Mouse (Mus musculus) megakaryocyte-erythroid progenitor cell, adult 5 weeks (primary cell): ENCODE measurements around the gene Ier3. TPM values are rescaled to one million over a fixed set of nuclear protein-coding genes. Genes with fewer than 3 reads are reported as not detected.

Source experiments
- polyA plus RNA-seq: library from polyadenylated mRNA; stranded (reverse); fragments of >175 nt; gene quantifications from 2 replicates; pipeline ENCODE4 v1.2.3, GENCODE M21; 2012

The Ier3 gene
- polyA plus RNA-seq = 131 and 159 TPM in 2 replicates

DNA sequence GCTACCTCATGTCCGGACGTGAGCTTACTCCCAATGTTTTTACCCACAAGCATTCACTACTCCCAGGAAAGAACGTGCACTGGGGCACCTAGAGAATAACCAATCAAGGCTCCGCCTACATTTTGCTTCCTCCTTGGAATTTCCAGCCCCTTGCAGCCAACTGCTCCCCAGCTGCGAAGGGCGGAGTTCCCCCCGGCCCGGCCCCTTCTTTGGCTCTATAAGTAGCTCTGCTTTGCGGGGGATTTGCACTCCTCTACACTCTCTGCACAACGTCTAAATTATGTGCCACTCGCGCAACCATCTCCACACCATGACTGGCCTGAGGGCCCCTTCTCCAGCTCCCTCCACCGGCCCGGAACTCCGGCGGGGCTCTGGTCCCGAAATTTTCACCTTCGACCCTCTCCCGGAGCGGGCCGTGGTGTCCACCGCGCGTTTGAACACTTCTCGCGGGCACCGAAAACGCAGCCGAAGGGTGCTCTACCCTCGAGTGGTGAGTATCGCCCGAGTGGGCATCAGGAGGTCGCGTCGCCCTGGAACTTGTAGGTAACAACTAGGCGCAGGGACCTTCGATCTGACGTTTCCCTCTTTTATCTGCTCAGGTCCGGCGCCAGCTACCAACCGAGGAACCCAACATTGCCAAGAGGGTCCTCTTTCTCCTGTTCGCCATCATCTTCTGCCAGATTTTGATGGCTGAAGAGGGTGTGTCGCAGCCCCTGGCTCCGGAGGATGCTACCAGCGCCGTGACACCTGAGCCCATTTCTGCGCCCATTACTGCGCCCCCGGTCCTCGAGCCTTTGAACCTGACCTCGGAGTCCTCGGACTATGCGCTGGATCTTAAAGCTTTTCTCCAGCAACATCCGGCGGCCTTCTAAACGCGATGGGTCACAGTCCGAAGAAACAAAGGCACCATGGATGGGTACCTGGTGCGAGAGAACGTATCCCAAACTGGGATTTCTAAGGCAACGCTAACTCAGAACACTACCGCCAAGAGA, at the start of gene Ier3:
Ier3 (plus strand) TSS at position 246 of the 992 bp plus-strand sequence.

GRCm38 (mm10) chr17:35822964-35823937, 1.8 kb downstream of the Ier3 start, which contains the start of gene Flot1:
Gene Flot1, plus strand, starts transcription at chr17:35823230.

GRCm38 (mm10) chr17:35838122-35838544, 16.6 kb downstream of the Ier3 start, which contains the start of gene Tubb5:
Gene Tubb5, minus strand, starts transcription at chr17:35838306.

DNA sequence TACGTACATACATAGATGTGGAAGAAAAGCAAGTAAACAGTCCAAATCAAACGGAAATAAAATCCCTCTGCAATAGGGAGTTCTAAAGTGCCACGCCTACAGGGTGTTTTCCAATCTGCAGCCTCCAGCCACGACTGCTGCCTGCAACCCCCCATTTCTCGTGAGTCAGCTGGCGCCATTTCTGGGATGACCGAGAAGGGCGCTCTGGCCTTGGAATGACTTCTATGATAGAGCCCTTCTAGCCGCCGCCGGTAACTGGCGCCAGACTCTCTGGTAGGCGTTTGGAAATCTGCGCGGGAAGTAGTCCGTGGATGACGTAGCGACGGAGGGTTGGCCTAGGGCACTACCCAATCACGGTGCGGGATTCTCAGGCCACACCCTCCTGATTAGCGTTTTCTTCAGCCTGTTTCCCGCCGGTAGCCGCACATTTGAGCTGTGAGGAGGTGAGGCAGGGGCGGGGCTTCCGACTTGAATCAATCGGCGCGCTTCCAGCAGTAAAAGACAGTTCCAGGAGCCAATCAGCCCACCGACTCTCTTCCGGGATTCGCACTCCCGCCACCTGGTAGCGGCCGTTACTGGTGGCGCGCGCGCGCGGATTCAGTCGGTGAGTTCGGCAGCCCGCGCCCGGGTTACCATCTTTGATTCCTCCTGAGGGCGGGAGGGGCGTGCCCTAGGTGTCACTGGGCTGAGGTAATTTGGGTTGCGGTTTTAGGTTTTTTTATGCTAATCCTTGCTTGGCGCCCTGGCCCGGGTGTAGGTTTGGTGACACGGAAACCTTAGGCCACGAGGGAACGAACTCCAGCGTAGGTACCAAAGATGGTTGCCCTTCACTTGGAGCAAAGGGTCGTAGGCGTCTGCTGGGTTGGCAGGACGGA, 19.8 kb downstream of the Ier3 start, which contains the start of gene Mdc1:
Mdc1 (plus strand) TSS at position 440 of the 875 bp plus-strand sequence.

GRCm38 (mm10) chr17:35861198-35861857, 39.8 kb downstream of the Ier3 start, which contains the start of gene Nrm:
Gene Nrm, plus strand, starts transcription at chr17:35861318.

GRCm38 (mm10) chr17:35865481-35866280, 44.2 kb downstream of the Ier3 start, which contains the start of gene Ppp1r18:
Gene Ppp1r18, plus strand, starts transcription at chr17:35865593.

Other genes with a start within 250 kb of the Ier3 start
- not detected in 2 replicates for gene Sfta2, start 220.1 kb upstream of the Ier3 start, polyA plus RNA-seq
- gene Gm9573, start 195.0 kb upstream of the Ier3 start, polyA plus RNA-seq = not detected in 2 replicates
- not detected in 2 replicates for gene Mucl3, start 178.0 kb upstream of the Ier3 start, polyA plus RNA-seq
- 112 TPM in 2 replicates for gene Vars2, start 154.1 kb upstream of the Ier3 start, polyA plus RNA-seq
- 41.9 and 44.9 TPM in 2 replicates for gene Gtf2h4, start 147.9 kb upstream of the Ier3 start, polyA plus RNA-seq
- 0.49 and 0.79 TPM in 2 replicates for gene Ddr1, start 117.1 kb upstream of the Ier3 start, polyA plus RNA-seq
- gene Flot1, start 1.5 kb downstream of the Ier3 start, polyA plus RNA-seq = 86.8 and 112 TPM in 2 replicates
- gene Tubb5, start 16.6 kb downstream of the Ier3 start, polyA plus RNA-seq = 310 and 318 TPM in 2 replicates
- gene Mdc1, start 19.8 kb downstream of the Ier3 start, polyA plus RNA-seq = 20.6 and 21.4 TPM in 2 replicates
- 36.4 and 39.2 TPM in 2 replicates for gene Nrm, start 39.6 kb downstream of the Ier3 start, polyA plus RNA-seq
- gene Ppp1r18, start 43.9 kb downstream of the Ier3 start, polyA plus RNA-seq = 108 and 116 TPM in 2 replicates
- 55.5 and 78.6 TPM in 2 replicates for gene Dhx16, start 58.1 kb downstream of the Ier3 start, polyA plus RNA-seq
- gene 2310061I04Rik, start 75.7 kb downstream of the Ier3 start, polyA plus RNA-seq = 115 and 120 TPM in 2 replicates
- gene Atat1, start 88.4 kb downstream of the Ier3 start, polyA plus RNA-seq = 20.1 and 28.3 TPM in 2 replicates
- 7.6 and 13.3 TPM in 2 replicates for gene Mrps18b, start 94.7 kb downstream of the Ier3 start, polyA plus RNA-seq
- 37.9 and 38.9 TPM in 2 replicates for gene Ppp1r10, start 94.8 kb downstream of the Ier3 start, polyA plus RNA-seq
- 147 and 199 TPM in 2 replicates for gene Abcf1, start 148.1 kb downstream of the Ier3 start, polyA plus RNA-seq
- 103 and 140 TPM in 2 replicates for gene Gnl1, start 158.2 kb downstream of the Ier3 start, polyA plus RNA-seq
- gene Prr3, start 158.6 kb downstream of the Ier3 start, polyA plus RNA-seq = 43.9 and 60.7 TPM in 2 replicates
- gene H2-T24, start 198.9 kb downstream of the Ier3 start, polyA plus RNA-seq = 0.94 and 2.0 TPM in 2 replicates
- gene H2-T23, start 211.2 kb downstream of the Ier3 start, polyA plus RNA-seq = 172 and 205 TPM in 2 replicates
- 22.4 and 24.0 TPM in 2 replicates for gene H2-T22, start 221.1 kb downstream of the Ier3 start, polyA plus RNA-seq
- 0.03 TPM in 1 of 2 replicates, not detected in the other for gene Gm6034, start 221.3 kb downstream of the Ier3 start, polyA plus RNA-seq
- gene Gm11127, start 236.7 kb downstream of the Ier3 start, polyA plus RNA-seq = 0.09 TPM in 1 of 2 replicates, not detected in the other